Mouse (Mus musculus) kidney, adult 9 months (tissue): ENCODE data around the gene Arsb.
"Not testable (repeated sequence)": the region's sequence is repeated elsewhere in the genome, so short reads cannot be mapped to it uniquely, and the experiment has no call there.

ENCODE experiments used
- DNase-seq: peaks from one replicate; pipeline ENCODE4 v3.0.0; 2022

Gene Arsb

GRCm38 (mm10) chr13:93792945-93793642 lies 21.7 kb downstream of the Arsb start:
- peak; percentile 89 for DNase-seq

GRCm38 (mm10) chr13:93793643-93794182 lies 22.3 kb downstream of the Arsb start:
- no peak for DNase-seq

GRCm38 (mm10) chr13:93797011-93797600 lies 25.7 kb downstream of the Arsb start:
- DNase-seq: no peak

- not testable (repeated sequence) for DNase-seq
These were observed 38.9 kb downstream of the Arsb start for GRCm38 (mm10) chr13:93810311-93810710.

- no peak for DNase-seq
These were observed 42.7 kb downstream of the Arsb start for GRCm38 (mm10) chr13:93814081-93814480.

GRCm38 (mm10) chr13:93814676-93815075 lies 43.2 kb downstream of the Arsb start:
- DNase-seq: no peak

GRCm38 (mm10) chr13:93815128-93815527 lies 43.7 kb downstream of the Arsb start:
- no peak for DNase-seq

- no peak for DNase-seq
These were observed 44.7 kb downstream of the Arsb start for GRCm38 (mm10) chr13:93816127-93816526.

- DNase-seq: no peak
These were observed 45.4 kb downstream of the Arsb start for GRCm38 (mm10) chr13:93816688-93817331.

- no peak for DNase-seq
These were observed 48.7 kb downstream of the Arsb start for GRCm38 (mm10) chr13:93820173-93820572.

- DNase-seq: peak; percentile 72
These were observed 50.6 kb downstream of the Arsb start for GRCm38 (mm10) chr13:93822001-93822400.

GRCm38 (mm10) chr13:93825792-93826558 lies 54.5 kb downstream of the Arsb start:
- no peak for DNase-seq

- DNase-seq: no peak
These were observed 56.3 kb downstream of the Arsb start for GRCm38 (mm10) chr13:93827745-93828144.

GRCm38 (mm10) chr13:93829565-93830293 lies 58.3 kb downstream of the Arsb start:
- no peak for DNase-seq

- DNase-seq: no peak
These were observed 58.8 kb downstream of the Arsb start for GRCm38 (mm10) chr13:93830294-93830645.

- DNase-seq: no peak
These were observed 66.2 kb downstream of the Arsb start for GRCm38 (mm10) chr13:93837481-93838225.

- peak; percentile 72 for DNase-seq
These were observed 67.2 kb downstream of the Arsb start for GRCm38 (mm10) chr13:93838431-93839136.

GRCm38 (mm10) chr13:93839137-93839630 lies 67.8 kb downstream of the Arsb start:
- no peak for DNase-seq

- DNase-seq: no peak
These were observed 68.3 kb downstream of the Arsb start for GRCm38 (mm10) chr13:93839721-93840120.

- no peak for DNase-seq
These were observed 68.7 kb downstream of the Arsb start for GRCm38 (mm10) chr13:93840146-93840545.
